Mouse (Mus musculus) gastrocnemius, adult 2 months (tissue): ENCODE measurements around the gene Dars2. TPM values are rescaled to one million over a fixed set of nuclear protein-coding genes. Genes with fewer than 3 reads are reported as not detected.
"Not testable (repeated sequence)": the region's sequence is repeated elsewhere in the genome, so short reads cannot be mapped to it uniquely, and the experiment has no call there.

Experiments used
- DNase-seq: peaks from one replicate; pipeline ENCODE4 v3.0.0; 2022
- H3K27ac ChIP-seq: fragments of 200-600 bp; 2 replicates; pipeline ENCODE4 v1.8.1; 2022; ENCODE audit warnings: mild to moderate bottlenecking
- H3K4me3 ChIP-seq: fragments of 200-600 bp; 2 replicates; pipeline ENCODE4 v1.8.1; 2022; ENCODE audit warnings: mild to moderate bottlenecking, moderate library complexity
- CTCF ChIP-seq: fragments of 200-600 bp; IDR thresholded peaks from 2 replicates; pipeline ENCODE4 v1.8.1; 2022; ENCODE audit warnings: antibody characterized with exemption, mild to moderate bottlenecking, moderate library complexity
- intact Hi-C: fragments of 180-260 bp; cut with DNase I; formaldehyde crosslinking; loops from one replicate; pipeline ENCODE4 v1.15.1; 2025
- total RNA-seq, 2 experiments: library from RNA; stranded (reverse); gene quantifications; 2 replicates each; pipeline ENCODE4 v1.2.3; 2021

Gene Dars2
- total RNA-seq, 2 experiments from 2014 or later: 7.6 to 15.5 TPM

DNA sequence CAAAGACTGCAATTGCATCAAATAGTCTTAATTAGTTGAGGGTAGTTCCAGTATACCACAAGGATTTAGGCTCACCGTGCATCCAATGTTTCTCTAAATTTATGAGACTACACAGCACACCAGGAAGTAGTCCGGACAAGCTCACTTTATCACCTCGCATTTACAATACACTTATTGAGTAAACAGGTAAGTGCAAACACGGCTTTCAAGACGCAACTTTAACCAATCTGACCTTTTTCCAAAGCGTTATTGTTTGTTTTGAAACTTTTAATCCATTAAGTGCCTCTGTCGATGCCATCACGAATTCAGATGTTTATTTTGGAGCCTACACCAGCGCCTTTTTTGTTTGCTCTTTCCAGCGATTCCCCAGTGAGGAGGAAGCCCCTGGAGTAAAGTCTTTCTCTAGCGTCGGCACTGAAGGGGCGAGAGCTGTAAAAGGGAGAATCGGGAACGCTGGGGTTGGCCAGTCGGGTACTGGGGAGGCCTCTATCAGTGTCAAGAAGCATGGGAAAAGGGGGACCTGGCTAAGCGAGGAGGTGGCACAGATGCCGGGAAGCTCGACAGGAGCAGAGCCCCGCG, 36.5 kb downstream of the Dars2 start:
- peak overlapping the region; percentile 92 for H3K27ac ChIP-seq
- H3K4me3 ChIP-seq: peak overlapping the region; percentile 92
- no peak for TF ChIP-seq CTCF
- intact Hi-C loops: loop anchor here (5.0 kb wide), 1 partner anchor 62 kb away; no protein-coding TSS in a partner anchor
- DNase-seq: no peak

DNA sequence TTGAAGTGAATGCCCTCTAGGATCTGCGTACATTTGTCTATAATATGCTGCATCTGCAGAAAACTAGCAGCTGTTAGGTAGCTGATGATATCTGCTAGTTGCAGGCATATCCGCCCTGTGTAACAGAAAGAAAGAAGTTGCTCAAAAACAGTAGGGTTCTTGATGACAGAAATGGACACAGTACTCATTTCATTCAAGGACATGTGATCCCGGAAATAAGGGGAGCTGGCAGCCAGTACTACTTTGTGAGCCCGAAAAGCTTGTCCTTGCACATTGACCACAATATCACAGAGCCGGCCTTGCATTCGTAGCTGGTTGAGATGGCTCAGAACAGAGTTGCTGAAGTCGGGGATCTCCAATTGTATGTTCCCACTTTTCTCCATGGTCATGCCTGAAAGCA, 38.1 kb downstream of the Dars2 start:
- intact Hi-C loops: loop anchor here (5.0 kb wide), 1 partner anchor 60 kb away; no protein-coding TSS in a partner anchor
- Histone ChIP-seq H3K27ac (no peak overlapping the region), H3K4me3 (no peak overlapping the region)
- DNase-seq: no peak
- no peak for TF ChIP-seq CTCF

DNA sequence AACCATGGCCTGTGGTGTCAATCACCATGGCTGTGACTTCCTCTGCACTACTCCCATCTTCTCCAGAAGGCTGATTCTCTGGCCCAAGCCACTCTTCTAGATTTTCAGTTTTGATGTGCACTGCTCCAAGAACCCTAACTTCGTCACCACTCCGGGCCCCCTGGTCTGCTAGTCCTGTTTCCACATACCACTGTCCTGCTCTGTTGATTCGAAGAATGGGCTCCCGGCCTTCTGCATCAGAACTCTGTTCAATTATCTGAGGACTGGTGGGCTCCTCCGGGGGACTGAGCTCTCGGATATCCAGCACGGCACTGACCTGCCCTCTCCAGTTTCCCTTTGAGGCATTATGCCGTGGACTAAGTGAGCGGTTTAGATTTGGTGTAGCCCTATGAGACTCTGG, 38.6 kb downstream of the Dars2 start:
- Histone ChIP-seq H3K4me3 (no peak overlapping the region), H3K27ac (no peak overlapping the region)
- no peak for TF ChIP-seq CTCF
- intact Hi-C loops: loop anchor here (5.0 kb wide), 1 partner anchor 60 kb away; no protein-coding TSS in a partner anchor
- no peak for DNase-seq

DNA sequence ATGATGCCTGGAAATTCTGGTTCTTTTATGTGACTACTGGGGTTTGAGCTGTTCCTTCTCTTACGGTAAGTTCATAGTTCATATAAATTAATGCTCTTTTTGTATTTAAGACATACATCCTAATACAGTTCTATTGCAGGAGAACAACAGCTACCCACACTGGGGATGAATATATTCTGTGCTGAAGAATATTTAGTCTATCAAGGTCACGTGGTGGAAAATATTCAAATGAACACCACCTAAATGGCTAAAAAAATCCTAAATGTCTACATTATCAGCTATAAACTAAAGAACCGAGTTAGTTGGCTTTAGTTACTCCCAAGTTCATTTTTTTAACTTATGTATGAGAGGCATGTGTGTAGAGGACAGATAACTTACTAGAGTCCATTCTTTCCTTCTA, 40.4 kb downstream of the Dars2 start:
- no peak overlapping the region for H3K27ac ChIP-seq
- H3K4me3 ChIP-seq: no peak overlapping the region
- intact Hi-C loops: loop anchor here (5.0 kb wide), 1 partner anchor 58 kb away; no protein-coding TSS in a partner anchor
- DNase-seq: no peak
- no peak for TF ChIP-seq CTCF

DNA sequence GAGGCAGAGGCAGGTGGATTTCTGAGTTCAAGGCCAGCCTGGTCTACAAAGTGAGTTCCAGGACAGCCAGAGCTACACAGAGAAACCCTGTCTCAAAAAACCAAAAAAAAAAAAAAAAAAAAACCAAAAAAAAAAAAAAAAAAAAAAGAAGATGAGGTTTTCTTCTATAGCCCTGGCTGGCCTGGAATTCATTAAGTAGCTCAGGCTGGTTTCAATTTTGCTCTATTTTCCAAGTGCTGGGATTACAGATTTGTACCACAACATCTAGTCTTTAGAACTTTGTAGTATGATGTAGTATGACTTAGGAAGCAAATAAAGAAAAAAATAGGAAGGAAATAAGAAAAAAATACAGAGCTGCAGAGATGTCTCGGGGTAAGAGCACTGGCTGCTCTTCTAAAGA, 42.0 kb downstream of the Dars2 start:
- H3K27ac ChIP-seq, intact Hi-C loops, H3K4me3 ChIP-seq, DNase-seq: not testable (repeated sequence)

DNA sequence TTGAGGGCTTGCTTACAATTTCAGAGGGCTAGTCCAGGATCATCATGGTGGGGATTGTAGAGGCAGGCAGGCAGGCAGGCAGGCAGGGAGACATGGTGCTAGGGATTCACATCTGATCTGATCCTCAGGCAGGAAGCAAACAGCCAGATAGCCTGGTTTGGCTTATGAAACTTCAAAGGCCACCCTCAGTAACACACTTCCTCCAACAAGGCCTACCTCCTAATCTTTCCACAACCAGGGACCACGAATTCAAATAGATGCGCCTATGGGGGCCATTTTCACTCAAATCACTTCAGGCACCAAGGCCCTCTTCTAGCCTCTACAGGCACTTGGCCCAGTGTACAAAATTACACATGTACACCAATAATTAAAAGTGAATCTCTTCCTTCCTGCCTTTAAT, 43.3 kb downstream of the Dars2 start:
- no peak for DNase-seq
- intact Hi-C loops: no loop called here
- Histone ChIP-seq H3K27ac (no peak overlapping the region), H3K4me3 (no peak overlapping the region)
- TF ChIP-seq CTCF: no peak

DNA sequence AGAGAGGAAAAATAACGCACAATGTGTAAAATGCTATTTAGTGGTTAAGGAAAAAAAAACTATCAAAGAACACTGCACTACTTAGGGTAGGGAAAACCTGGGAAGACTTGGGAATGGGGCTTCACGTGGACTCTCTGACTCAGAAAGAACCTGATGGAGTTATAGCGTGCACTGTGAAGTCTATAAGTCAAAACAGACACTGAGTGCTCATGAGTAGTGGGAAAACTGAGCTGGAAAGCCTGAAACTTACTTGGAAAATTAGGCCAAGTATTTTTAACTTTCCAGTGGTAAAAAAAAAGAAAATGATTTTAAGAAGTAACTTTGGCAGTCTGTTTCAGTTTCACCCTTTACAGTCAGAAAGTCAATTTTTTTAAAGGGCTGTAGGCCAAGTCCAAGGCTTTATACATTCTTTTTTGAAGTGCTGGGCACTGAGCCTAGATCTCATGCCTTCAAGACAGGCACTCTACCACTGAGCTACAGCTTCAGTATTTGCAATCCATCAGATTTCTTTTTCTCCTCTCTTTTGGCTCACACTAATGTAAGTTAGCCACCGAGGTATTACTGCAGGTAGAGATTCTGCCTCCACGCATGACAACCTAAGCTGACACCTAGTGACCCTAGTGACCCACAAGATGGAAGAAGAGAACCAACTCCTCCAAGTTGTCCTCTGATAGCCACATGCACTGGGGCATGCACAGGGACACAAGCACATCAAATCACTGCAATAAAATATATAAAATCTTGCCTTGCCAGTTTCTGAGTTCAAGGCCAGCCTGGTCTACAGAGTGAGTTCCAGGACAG, 44.8 kb downstream of the Dars2 start:
- Histone ChIP-seq H3K27ac (peak overlapping the region; percentile 12; the same call in 1 of the 2 replicates), H3K4me3 (no peak overlapping the region)
- TF ChIP-seq CTCF: no peak
- intact Hi-C loops: no loop called here
- DNase-seq: no peak

DNA sequence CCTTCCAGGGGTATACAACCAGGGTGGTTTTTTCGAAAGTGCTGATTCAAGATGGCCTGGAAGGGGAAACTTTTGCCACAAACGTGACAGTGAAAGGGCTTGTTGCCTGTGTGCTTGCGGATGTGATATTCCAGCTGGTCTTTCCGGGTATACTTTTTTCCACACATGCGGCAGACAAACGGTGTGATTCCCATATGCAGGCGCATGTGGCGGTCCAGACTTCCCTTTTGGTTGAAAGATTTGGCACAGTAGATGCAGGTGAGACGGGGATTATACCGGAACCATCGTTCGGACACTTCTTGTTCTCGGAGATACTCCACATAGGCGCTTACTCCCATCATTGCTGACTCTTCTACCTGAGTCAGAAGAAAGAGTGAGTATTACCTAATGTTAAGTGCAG, 50.4 kb downstream of the Dars2 start:
- Histone ChIP-seq H3K4me3 (no peak overlapping the region), H3K27ac (no peak overlapping the region)
- TF ChIP-seq CTCF: no peak
- DNase-seq: no peak
- intact Hi-C loops: no loop called here

DNA sequence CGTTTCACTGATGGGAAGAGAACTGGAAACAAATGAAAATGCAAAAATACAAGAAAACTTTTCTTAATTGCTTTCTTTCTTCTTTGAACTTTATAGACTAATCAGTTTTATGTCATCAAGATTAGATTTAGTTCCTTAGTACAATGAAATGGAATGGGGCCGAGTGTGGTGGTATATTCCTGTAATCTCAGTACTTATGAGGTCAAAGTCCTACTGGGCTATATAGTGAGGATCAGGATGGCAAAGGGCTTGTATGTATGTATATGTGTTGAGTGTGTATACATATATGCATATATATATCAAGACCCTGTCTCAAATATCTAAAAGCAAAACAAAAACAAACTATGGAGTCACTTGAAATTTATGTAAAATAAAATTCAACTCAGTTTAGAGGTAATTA, 54.1 kb downstream of the Dars2 start:
- no peak for TF ChIP-seq CTCF
- H3K27ac ChIP-seq: no peak overlapping the region
- no peak for DNase-seq
- intact Hi-C loops: no loop called here
- H3K4me3 ChIP-seq: no peak overlapping the region

DNA sequence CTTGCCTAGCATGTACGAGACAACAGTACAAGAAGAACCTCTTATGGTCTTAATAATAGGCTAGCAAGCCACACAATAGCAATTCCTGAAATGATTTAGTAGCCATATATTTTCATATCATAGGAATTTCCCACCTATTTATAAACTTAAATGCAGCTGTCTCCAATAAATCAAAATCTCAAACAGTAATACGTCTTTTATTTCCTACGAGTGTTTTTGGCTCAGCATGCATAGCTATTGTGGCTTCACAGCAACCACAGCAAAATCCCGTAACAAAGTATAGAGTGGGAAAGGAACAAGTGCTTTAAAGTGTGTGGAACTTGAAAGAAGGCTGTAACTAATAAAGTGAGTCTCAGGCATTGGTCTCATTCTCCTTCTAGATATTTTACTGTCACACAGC, 60.0 kb downstream of the Dars2 start:
- no peak for TF ChIP-seq CTCF
- intact Hi-C loops: no loop called here
- Histone ChIP-seq H3K4me3 (no peak overlapping the region), H3K27ac (no peak overlapping the region)
- DNase-seq: no peak

DNA sequence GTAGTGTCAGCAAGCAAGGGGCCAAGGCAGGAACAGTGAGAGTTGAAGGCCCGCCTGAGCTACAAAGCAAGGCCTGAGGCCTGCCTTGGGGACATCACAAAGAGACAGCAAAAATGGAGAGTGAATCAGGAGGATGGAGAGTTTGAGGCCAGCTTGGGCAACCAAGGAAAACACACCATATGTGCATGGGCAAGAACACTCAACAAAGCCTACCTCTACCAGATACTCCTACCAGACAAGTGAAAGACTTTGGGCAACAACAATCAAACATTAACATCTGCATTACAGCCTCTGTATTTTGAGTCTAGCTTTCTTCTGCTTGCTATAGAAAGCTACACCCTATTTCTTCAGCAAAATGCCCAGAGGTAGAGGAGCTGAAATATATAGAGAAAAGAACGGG, 62.4 kb downstream of the Dars2 start:
- no peak for DNase-seq
- no peak overlapping the region for H3K4me3 ChIP-seq
- TF ChIP-seq CTCF: no peak
- intact Hi-C loops: no loop called here
- no peak overlapping the region for H3K27ac ChIP-seq

DNA sequence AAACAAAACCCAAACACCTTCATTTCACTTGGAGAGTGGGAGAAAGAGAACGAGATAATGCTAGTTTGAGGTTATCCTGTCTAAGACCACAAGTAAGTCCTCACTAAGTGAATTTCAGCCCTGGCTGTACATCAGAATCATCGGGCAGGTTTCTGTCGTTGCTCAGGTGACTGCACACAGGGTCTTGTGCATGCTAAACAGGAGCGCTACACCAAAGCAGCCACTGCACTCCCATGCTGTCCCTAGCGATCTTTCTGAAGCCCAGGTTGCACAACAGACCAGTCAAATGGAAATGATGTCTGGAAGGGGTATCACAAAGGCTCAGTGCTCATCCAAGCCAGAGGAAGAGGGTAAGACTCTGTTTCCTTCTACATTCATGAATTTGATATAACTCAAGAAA, 64.0 kb downstream of the Dars2 start:
- no peak for DNase-seq
- no peak for TF ChIP-seq CTCF
- intact Hi-C loops: no loop called here

DNA sequence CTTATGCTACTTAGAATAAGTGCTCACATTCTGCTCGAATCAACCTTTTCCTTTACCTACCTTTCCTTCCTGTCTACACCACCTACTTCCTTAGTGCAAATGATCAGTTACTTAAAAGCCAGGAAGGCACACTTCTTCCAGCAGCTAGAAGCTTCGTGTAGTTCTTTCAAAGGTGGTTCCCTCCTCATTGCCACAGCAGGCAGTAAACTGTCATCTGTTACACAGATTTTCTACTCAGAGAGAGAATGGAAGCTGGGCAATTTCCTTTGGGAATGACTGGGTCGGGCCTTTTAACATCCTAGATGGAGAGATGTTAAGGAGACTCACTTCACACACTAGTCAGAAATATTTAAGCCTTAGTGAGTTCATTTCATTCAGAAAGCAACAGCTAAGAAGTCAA, 64.9 kb downstream of the Dars2 start:
- Histone ChIP-seq H3K4me3 (no peak overlapping the region), H3K27ac (no peak overlapping the region)
- no peak for DNase-seq
- intact Hi-C loops: no loop called here
- TF ChIP-seq CTCF: no peak

More for the DNA sequence above, 64.0 kb downstream of the Dars2 start:
- Histone ChIP-seq H3K4me3 (no peak overlapping the region), H3K27ac (no peak overlapping the region)

DNA sequence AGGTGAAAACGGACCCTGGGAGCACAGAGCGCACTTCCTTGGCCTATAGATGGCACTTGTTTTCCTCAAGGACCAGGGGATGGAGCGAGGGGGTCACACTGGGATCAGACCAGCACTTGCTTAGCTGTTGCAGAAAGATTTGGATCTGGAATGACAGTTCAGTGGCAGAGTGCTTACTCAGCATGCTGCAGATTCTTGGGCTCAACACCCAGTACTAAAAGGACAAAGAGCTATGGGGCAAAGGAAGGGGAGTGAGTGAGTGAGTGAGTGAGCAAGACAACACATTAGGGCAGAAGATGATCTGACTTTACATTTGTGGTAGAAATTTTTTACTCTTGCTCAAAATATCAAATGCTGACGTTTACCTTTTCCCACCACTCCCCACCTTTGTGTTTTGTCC, 65.5 kb downstream of the Dars2 start:
- intact Hi-C loops: no loop called here
- DNase-seq: no peak
- no peak overlapping the region for H3K4me3 ChIP-seq
- no peak overlapping the region for H3K27ac ChIP-seq
- TF ChIP-seq CTCF: no peak
